In the genomic region with DNA sequence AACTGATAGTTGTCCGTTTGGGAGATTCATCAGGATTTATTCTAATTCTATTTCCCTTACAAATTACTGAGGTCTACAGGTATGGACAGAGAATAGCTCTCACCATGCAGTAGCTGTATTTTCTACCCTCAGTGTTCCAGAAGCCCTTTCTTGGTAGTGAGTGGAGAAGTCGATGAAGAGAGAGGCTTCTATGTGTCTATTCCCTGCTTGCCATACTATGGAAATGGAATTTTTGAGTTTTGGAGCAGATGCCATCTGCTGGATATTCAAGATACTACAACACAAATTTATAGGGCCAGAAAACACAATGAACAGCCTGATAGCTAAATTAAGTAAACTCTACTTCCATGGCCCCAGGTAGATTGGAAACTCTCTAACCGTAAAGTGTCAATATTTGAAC, we compare ENCODE assay signal across 9 mouse cellular contexts.
A peak's percentile ranks its signal among the peaks of the same experiment; 100 is the strongest.
DNase-seq lines count a peak whose midpoint lies in the region; ATAC-seq and TF ChIP-seq lines count a peak whose summit lies in the region.
"Had no signal": no experiment of that assay in that cellular context is flagged by ENCODE, and none has a peak within 500 bp of the region (broad histone marks: within the 10 kb centered on the region; RNA-seq: fewer than 3 reads in every experiment).

No protein-coding gene starts in this region.

- ATAC-seq in frontal cortex, adult (ENCODE audit: low TSS enrichment), result peak; percentile 97
- peak; percentile 81 for ATAC-seq in forebrain, embryonic 15.5 days (replicated peaks)

- 24% methylated on average over 3 of the region's 3 CpGs for WGBS in lung, adult 2 months
- 26% methylated on average over 3 of the region's 3 CpGs for WGBS in forebrain, embryonic 15.5 days

- no peak overlapping the region for H3K4me2 ChIP-seq in forebrain, embryonic 15.5 days (replicated peaks)

- 0 out of 2 replicates have a peak overlapping the region, but pooled peaks have one; percentile 5 for H3K9ac ChIP-seq in forebrain, embryonic 15.5 days (replicated peaks)

- H3K4me3 ChIP-seq in lung, adult 2 months (replicated peaks; ENCODE audit: extremely low read depth, low read depth, low read length), result no peak overlapping the region
- no peak overlapping the region for H3K4me3 ChIP-seq in forebrain, embryonic 15.5 days

- peaks cover 7% of the 10 kb centered on the region for H3K4me1 ChIP-seq in lung, adult 2 months (ENCODE audit: control insufficient read depth, insufficient read depth, low read length)
- peaks cover 9% of the 10 kb centered on the region for H3K4me1 ChIP-seq in forebrain, embryonic 15.5 days

- peak overlapping the region; percentile 41 for H3K27ac ChIP-seq in forebrain, embryonic 15.5 days (replicated peaks)

- no peaks in the 10 kb centered on the region for H3K9me3 ChIP-seq in forebrain, embryonic 15.5 days
- H3K9me3 ChIP-seq: G1E had no signal

- no peak for DNase-seq in frontal cortex, postnatal 14 days (ENCODE audit: low spot score in 2 of 2)
- no peak for DNase-seq in lung, adult 2 months
- no peak for DNase-seq in lung, postnatal 14 days
- peak; percentile 51 for DNase-seq in lung, postnatal 25 days (ENCODE audit: low spot score)
- peak; percentile 17 for DNase-seq in yolk sac, embryonic 10.5 days (ENCODE audit: low spot score)
- DNase-seq in spleen, postnatal 14 days (ENCODE audit: low spot score in 2 of 2), result no peak

- peak; percentile 18; the same call in 1 of the 2 replicates for TF ChIP-seq CTCF in lung, adult 2 months (IDR thresholded peaks at IDR 0.05; ENCODE audit: insufficient read depth, low read length)

- H3K36me3 ChIP-seq in forebrain, embryonic 15.5 days, result no peaks in the 10 kb centered on the region
- H3K36me3 ChIP-seq: G1E had no signal

- no peak for TF ChIP-seq POLR2A in lung, adult 2 months (IDR thresholded peaks at IDR 0.05; ENCODE audit: borderline replicate concordance, extremely low read depth, low read depth, low read length)

- no peaks in the 10 kb centered on the region for H3K27me3 ChIP-seq in forebrain, embryonic 15.5 days

Comparison
In these comparisons a context has a peak if more than half of its experiments do, and no peak if none do; other contexts are left out.
1. DNase-seq: peak in lung, postnatal 25 days (single experiment) and yolk sac, embryonic 10.5 days (single experiment); none in frontal cortex, postnatal 14 days (0 of 2), lung, adult 2 months (single experiment), lung, postnatal 14 days (single experiment) and spleen, postnatal 14 days (0 of 2).